Mouse (Mus musculus): ENCODE measurements around the gene Nfatc2ip. TPM values are rescaled to one million over a fixed set of nuclear protein-coding genes. Genes with fewer than 3 reads are reported as not detected.

The Nfatc2ip gene
- polyA plus RNA-seq, 1 experiment from 2014 or later, result 3.5 TPM

DNA sequence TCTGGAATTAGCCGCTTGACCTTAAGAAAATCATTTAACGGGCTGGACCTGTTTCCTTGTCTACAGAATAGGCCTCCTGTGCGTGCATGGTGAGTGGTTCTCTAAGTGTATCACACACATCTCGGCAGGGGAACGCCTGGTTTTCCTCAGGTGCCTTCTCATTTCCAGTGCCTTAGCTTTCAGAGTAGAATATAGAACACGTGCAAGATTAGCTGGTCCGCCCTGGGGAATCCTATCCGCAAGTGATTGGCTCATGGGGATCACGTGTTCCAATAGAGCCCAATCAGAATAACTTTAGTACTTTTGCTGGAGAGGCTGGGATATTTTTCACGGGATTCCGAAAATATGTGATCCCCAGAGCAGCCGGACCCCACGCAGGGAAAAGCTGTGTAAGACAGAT, 37.5 kb downstream of the Nfatc2ip start:
- Histone ChIP-seq H3K9me3 (replicated peaks; ENCODE audit: control insufficient read depth, low read length) (no peaks in the 10 kb centered on the region), H3K27me3 (ENCODE audit: control insufficient read depth, insufficient read depth, low read length) (no peaks in the 10 kb centered on the region), H3K4me1 (ENCODE audit: control insufficient read depth, insufficient read depth, low read length) (no peaks in the 10 kb centered on the region), H3K36me3 (replicated peaks; ENCODE audit: control insufficient read depth, insufficient read depth, low read depth, low read length) (no peaks in the 10 kb centered on the region; the same call in 1 of the 2 replicates), H3K27ac (replicated peaks; ENCODE audit: low read depth, low read length) (no peak overlapping the region), H3K4me2 (ENCODE audit: low read depth, low read length) (no peak overlapping the region), H3K9ac (replicated peaks; ENCODE audit: low read length) (no peak overlapping the region), H3K4me3 (ENCODE audit: low read depth, low read length) (no peak overlapping the region)
- DNase-seq (ENCODE audit: low spot score) (no peak), ATAC-seq (replicated peaks; ENCODE audit: insufficient number of reproducible peaks, low FRiP score, low TSS enrichment, low read depth) (no peak)
- WGBS, result 77% methylated on average over 13 of the region's 13 CpGs

- Histone ChIP-seq H3K4me3 (ENCODE audit: low read depth, low read length) (no peak overlapping the region), H3K4me2 (ENCODE audit: low read depth, low read length) (no peak overlapping the region), H3K27ac (replicated peaks; ENCODE audit: low read depth, low read length) (no peak overlapping the region), H3K9ac (replicated peaks; ENCODE audit: low read length) (no peak overlapping the region), H3K27me3 (ENCODE audit: control insufficient read depth, insufficient read depth, low read length) (no peaks in the 10 kb centered on the region), H3K9me3 (replicated peaks; ENCODE audit: control insufficient read depth, low read length) (no peaks in the 10 kb centered on the region), H3K36me3 (replicated peaks; ENCODE audit: control insufficient read depth, insufficient read depth, low read depth, low read length) (no peaks in the 10 kb centered on the region; the same call in 1 of the 2 replicates), H3K4me1 (ENCODE audit: control insufficient read depth, insufficient read depth, low read length) (no peaks in the 10 kb centered on the region)
- ATAC-seq (replicated peaks; ENCODE audit: insufficient number of reproducible peaks, low FRiP score, low TSS enrichment, low read depth) (no peak), DNase-seq (ENCODE audit: low spot score) (no peak)
- 91% methylated on average over 9 of the region's 9 CpGs for WGBS
Observed at GRCm38 (mm10) chr7:126358413-126358812, 38.1 kb downstream of the Nfatc2ip start.

DNA sequence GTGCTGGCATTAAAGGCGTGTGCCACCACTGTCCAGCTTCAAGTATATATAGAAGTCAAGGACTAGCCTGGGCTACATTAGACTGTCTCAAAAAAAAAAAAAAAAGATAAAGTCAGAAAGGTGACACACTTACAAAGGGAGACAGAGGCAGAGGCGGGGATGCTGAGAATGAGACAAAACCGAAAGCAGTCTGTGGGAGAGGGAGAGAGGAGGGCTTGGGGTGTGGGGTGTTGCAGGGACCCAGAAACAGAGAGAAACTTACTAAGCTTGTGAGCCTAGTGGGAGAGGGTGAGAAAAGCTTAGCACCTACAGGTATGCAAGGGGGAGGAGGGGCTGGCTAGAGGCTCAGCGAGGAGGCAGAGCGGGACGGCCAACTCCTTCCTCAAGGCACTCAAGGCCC, 38.7 kb downstream of the Nfatc2ip start:
- H3K36me3 ChIP-seq (replicated peaks; ENCODE audit: control insufficient read depth, insufficient read depth, low read depth, low read length), result no peaks in the 10 kb centered on the region; the same call in 1 of the 2 replicates
- no peak overlapping the region for H3K9ac ChIP-seq (replicated peaks; ENCODE audit: low read length)
- H3K9me3 ChIP-seq (replicated peaks; ENCODE audit: control insufficient read depth, low read length), result no peaks in the 10 kb centered on the region
- no peak for ATAC-seq (replicated peaks; ENCODE audit: insufficient number of reproducible peaks, low FRiP score, low TSS enrichment, low read depth)
- H3K4me3 ChIP-seq (ENCODE audit: low read depth, low read length), result no peak overlapping the region
- 90% methylated on average over 6 of the region's 6 CpGs for WGBS
- no peaks in the 10 kb centered on the region for H3K27me3 ChIP-seq (ENCODE audit: control insufficient read depth, insufficient read depth, low read length)
- H3K27ac ChIP-seq (replicated peaks; ENCODE audit: low read depth, low read length), result no peak overlapping the region
- no peaks in the 10 kb centered on the region for H3K4me1 ChIP-seq (ENCODE audit: control insufficient read depth, insufficient read depth, low read length)
- DNase-seq (ENCODE audit: low spot score), result no peak
- H3K4me2 ChIP-seq (ENCODE audit: low read depth, low read length), result no peak overlapping the region

GRCm38 (mm10) chr7:126356793-126357591, 39.5 kb downstream of the Nfatc2ip start:
- Histone ChIP-seq H3K4me3 (ENCODE audit: low read depth, low read length) (no peak overlapping the region), H3K27ac (replicated peaks; ENCODE audit: low read depth, low read length) (no peak overlapping the region), H3K9ac (replicated peaks; ENCODE audit: low read length) (no peak overlapping the region), H3K4me1 (ENCODE audit: control insufficient read depth, insufficient read depth, low read length) (no peaks in the 10 kb centered on the region), H3K27me3 (ENCODE audit: control insufficient read depth, insufficient read depth, low read length) (no peaks in the 10 kb centered on the region), H3K9me3 (replicated peaks; ENCODE audit: control insufficient read depth, low read length) (no peaks in the 10 kb centered on the region), H3K36me3 (replicated peaks; ENCODE audit: control insufficient read depth, insufficient read depth, low read depth, low read length) (no peaks in the 10 kb centered on the region), H3K4me2 (ENCODE audit: low read depth, low read length) (no peak overlapping the region)
- 57% methylated on average over 7 of the region's 7 CpGs for WGBS
- DNase-seq (ENCODE audit: low spot score), result no peak
- no peak for ATAC-seq (replicated peaks; ENCODE audit: insufficient number of reproducible peaks, low FRiP score, low TSS enrichment, low read depth)

- ATAC-seq (replicated peaks; ENCODE audit: insufficient number of reproducible peaks, low FRiP score, low TSS enrichment, low read depth) (no peak), DNase-seq (ENCODE audit: low spot score) (no peak)
- no peaks in the 10 kb centered on the region for H3K36me3 ChIP-seq (replicated peaks; ENCODE audit: control insufficient read depth, insufficient read depth, low read depth, low read length)
- H3K27me3 ChIP-seq (ENCODE audit: control insufficient read depth, insufficient read depth, low read length), result no peaks in the 10 kb centered on the region
- WGBS, result 58% methylated on average over 5 of the region's 5 CpGs
- no peak overlapping the region for H3K9ac ChIP-seq (replicated peaks; ENCODE audit: low read length)
- H3K4me1 ChIP-seq (ENCODE audit: control insufficient read depth, insufficient read depth, low read length), result no peaks in the 10 kb centered on the region
- no peak overlapping the region for H3K27ac ChIP-seq (replicated peaks; ENCODE audit: low read depth, low read length)
- no peaks in the 10 kb centered on the region for H3K9me3 ChIP-seq (replicated peaks; ENCODE audit: control insufficient read depth, low read length)
- no peak overlapping the region for H3K4me2 ChIP-seq (ENCODE audit: low read depth, low read length)
- H3K4me3 ChIP-seq (ENCODE audit: low read depth, low read length), result no peak overlapping the region
Observed at GRCm38 (mm10) chr7:126355847-126356597, 40.5 kb downstream of the Nfatc2ip start.

GRCm38 (mm10) chr7:126354738-126355614, 41.6 kb downstream of the Nfatc2ip start:
- ATAC-seq (replicated peaks; ENCODE audit: insufficient number of reproducible peaks, low FRiP score, low TSS enrichment, low read depth), result no peak
- H3K4me3 ChIP-seq (ENCODE audit: low read depth, low read length), result no peak overlapping the region
- no peaks in the 10 kb centered on the region for H3K4me1 ChIP-seq (ENCODE audit: control insufficient read depth, insufficient read depth, low read length)
- H3K36me3 ChIP-seq (replicated peaks; ENCODE audit: control insufficient read depth, insufficient read depth, low read depth, low read length), result no peaks in the 10 kb centered on the region
- 43% methylated on average over 14 of the region's 14 CpGs for WGBS
- no peak overlapping the region for H3K27ac ChIP-seq (replicated peaks; ENCODE audit: low read depth, low read length)
- H3K9me3 ChIP-seq (replicated peaks; ENCODE audit: control insufficient read depth, low read length), result no peaks in the 10 kb centered on the region
- no peak overlapping the region for H3K9ac ChIP-seq (replicated peaks; ENCODE audit: low read length)
- H3K4me2 ChIP-seq (ENCODE audit: low read depth, low read length), result no peak overlapping the region
- no peaks in the 10 kb centered on the region for H3K27me3 ChIP-seq (ENCODE audit: control insufficient read depth, insufficient read depth, low read length)
- DNase-seq (ENCODE audit: low spot score), result no peak

DNA sequence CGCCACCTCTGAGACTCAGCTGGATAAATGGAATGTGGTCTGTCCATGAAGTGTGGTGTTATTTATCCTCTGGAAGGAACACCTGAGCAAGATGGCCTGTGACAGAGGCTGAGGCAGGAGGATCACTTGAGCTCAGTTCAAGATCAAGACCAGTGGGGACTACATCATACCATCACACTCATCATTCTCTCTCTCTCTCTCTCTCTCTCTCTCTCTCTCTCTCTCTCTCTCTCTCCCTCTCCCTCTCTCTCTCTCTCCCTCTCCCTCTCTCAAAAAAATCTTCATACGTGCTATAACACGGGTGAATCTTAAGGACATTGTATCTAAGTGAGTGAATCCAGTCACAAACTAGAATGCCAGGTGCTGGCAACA, 42.6 kb downstream of the Nfatc2ip start:
- H3K27ac ChIP-seq (replicated peaks; ENCODE audit: low read depth, low read length), result no peak overlapping the region
- H3K9me3 ChIP-seq (replicated peaks; ENCODE audit: control insufficient read depth, low read length), result no peaks in the 10 kb centered on the region
- 91% methylated on average over 3 of the region's 3 CpGs for WGBS

More for the DNA sequence above, 42.6 kb downstream of the Nfatc2ip start:
- Histone ChIP-seq H3K9ac (replicated peaks; ENCODE audit: low read length) (no peak overlapping the region), H3K4me2 (ENCODE audit: low read depth, low read length) (no peak overlapping the region), H3K4me3 (ENCODE audit: low read depth, low read length) (no peak overlapping the region), H3K27me3 (ENCODE audit: control insufficient read depth, insufficient read depth, low read length) (no peaks in the 10 kb centered on the region), H3K4me1 (ENCODE audit: control insufficient read depth, insufficient read depth, low read length) (no peaks in the 10 kb centered on the region), H3K36me3 (replicated peaks; ENCODE audit: control insufficient read depth, insufficient read depth, low read depth, low read length) (no peaks in the 10 kb centered on the region)
- ATAC-seq (replicated peaks; ENCODE audit: insufficient number of reproducible peaks, low FRiP score, low TSS enrichment, low read depth), result no peak
- no peak for DNase-seq (ENCODE audit: low spot score)

Measured in embryonic facial prominence, embryonic 11.5 days (tissue).